Mouse (Mus musculus) intestine, postnatal 0 days (tissue): ENCODE data around the gene Ric1. TPM values are rescaled to one million over a fixed set of nuclear protein-coding genes. Genes with fewer than 3 reads are reported as not detected.

Experiments used
- ATAC-seq: fragments of 200-750 bp; cut with Nextera tagmentation; 2 replicates; pipeline ENCODE4 v1.8.0; 2017; ENCODE audit warnings: mild to moderate bottlenecking, moderate TSS enrichment, moderate library complexity
- H3K27ac ChIP-seq: fragments of 300-500 bp; sonication (generic); 2 replicates; pipeline ENCODE4 v1.5.1; 2014; ENCODE audit warnings: mild to moderate bottlenecking, low read depth, low read length, moderate library complexity
- H3K27me3 ChIP-seq: fragments of 300-500 bp; sonication (generic); replicated peaks from 2 replicates; pipeline ENCODE4 v1.6.1; 2014; ENCODE audit warnings: low read length, mixed read lengths; ENCODE audit not compliant: control insufficient read depth, insufficient read depth
- H3K36me3 ChIP-seq: fragments of 300-500 bp; sonication (generic); 2 replicates; pipeline ENCODE4 v1.6.1; 2014; ENCODE audit warnings: mild to moderate bottlenecking, moderate library complexity; ENCODE audit not compliant: control insufficient read depth, insufficient read depth
- H3K4me1 ChIP-seq: fragments of 300-500 bp; sonication (generic); replicated peaks from 2 replicates; pipeline ENCODE4 v1.6.1; 2014; ENCODE audit warnings: antibody characterized with exemption, low read length, mixed read lengths; ENCODE audit not compliant: control insufficient read depth, insufficient read depth
- H3K4me2 ChIP-seq: fragments of 300-500 bp; sonication (generic); replicated peaks from 2 replicates; pipeline ENCODE4 v1.6.1; 2014; ENCODE audit warnings: low read depth, mild to moderate bottlenecking, moderate library complexity
- H3K4me3 ChIP-seq: fragments of 300-500 bp; sonication (generic); 2 replicates; pipeline ENCODE4 v1.5.1; 2014; ENCODE audit warnings: low read depth, low read length
- H3K9ac ChIP-seq: fragments of 300-500 bp; sonication (generic); 2 replicates; pipeline ENCODE4 v1.6.1; 2014; ENCODE audit warnings: mild to moderate bottlenecking, low read depth, low read length
- H3K9me3 ChIP-seq: fragments of 300-500 bp; sonication (generic); 2 replicates; pipeline ENCODE4 v1.6.1; 2016; ENCODE audit warnings: mixed run types; ENCODE audit not compliant: control insufficient read depth
- CTCF ChIP-seq: sonication (generic); IDR thresholded peaks from 2 replicates; pipeline ENCODE4 v1.5.1; 2016; ENCODE audit warnings: low read depth, mild to moderate bottlenecking, control low read depth, antibody characterized with exemption, moderate library complexity
- WGBS: fragments of 180-500 bp; shearing (Covaris S2); extraction: QIAGEN DNeasy Blood & Tissue Kit; methylation state at CpG from one replicate; pipeline ENCODE4 v1.1.7; 2014; 5-methylcytosine and 5-hydroxymethylcytosine counted together
- polyA plus RNA-seq: library from polyadenylated mRNA; unstranded; fragments of >200 nt; fragmentation: Nextera tagmentation; extraction: Ambion mirVana; gene quantifications from 2 replicates; pipeline ENCODE4 v1.2.1, GENCODE M21; 2015

Gene Ric1
- polyA plus RNA-seq, 1 experiment from 2014 or later = 10.2 TPM

DNA sequence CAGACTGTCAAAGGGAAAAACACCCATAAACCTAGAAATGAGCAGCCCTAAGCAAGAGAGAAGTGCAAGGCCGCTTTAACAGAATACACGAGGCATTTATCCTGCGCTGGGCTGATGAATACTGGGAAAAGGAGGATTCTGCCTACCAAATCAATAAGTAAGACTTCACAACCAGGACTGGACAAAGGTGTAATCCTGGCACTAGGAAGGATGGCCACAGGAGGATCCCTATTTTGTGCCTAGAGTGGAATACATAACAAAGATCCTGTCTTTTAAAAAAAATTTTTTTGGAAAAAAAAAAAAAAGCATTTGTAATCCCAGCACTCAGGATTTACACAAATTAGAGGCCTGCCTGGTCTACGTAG lies 126.5 kb downstream of the Ric1 start:
- Histone ChIP-seq H3K36me3 (peaks cover 5% of the 10 kb centered on the region; the same call in 1 of the 2 replicates), H3K4me2 (peak overlapping the region; percentile 75), H3K9me3 (no peaks in the 10 kb centered on the region), H3K9ac (no peak overlapping the region), H3K27me3 (no peaks in the 10 kb centered on the region), H3K4me1 (no peaks in the 10 kb centered on the region), H3K27ac (no peak overlapping the region), H3K4me3 (peak overlapping the region; percentile 97)
- no peak for TF ChIP-seq CTCF
- WGBS = 41% methylated on average over 4 of the region's 4 CpGs
- no peak for ATAC-seq

DNA sequence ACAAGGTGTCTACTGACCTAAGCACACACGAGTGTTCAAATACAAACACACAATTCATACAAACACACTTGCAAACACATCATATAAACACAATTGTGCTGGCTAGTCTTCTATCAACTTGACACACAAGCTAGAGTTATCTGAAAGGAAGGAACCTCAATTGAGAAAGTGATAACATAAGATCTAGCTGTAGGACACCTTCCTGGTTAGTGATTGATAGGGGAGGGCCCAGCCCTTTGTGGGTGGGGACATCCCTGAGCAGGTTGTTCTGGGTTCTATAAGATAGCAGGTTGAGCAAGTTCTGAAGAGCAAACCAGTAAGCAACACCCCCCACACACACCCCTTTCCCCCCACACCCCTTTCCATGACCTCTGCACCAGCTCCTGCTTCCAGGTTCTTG lies 127.6 kb downstream of the Ric1 start:
- Histone ChIP-seq H3K4me2 (no peak overlapping the region), H3K27ac (no peak overlapping the region), H3K4me3 (no peak overlapping the region), H3K36me3 (peaks cover 4% of the 10 kb centered on the region; the same call in 1 of the 2 replicates), H3K4me1 (no peaks in the 10 kb centered on the region), H3K27me3 (no peaks in the 10 kb centered on the region), H3K9me3 (no peaks in the 10 kb centered on the region), H3K9ac (no peak overlapping the region)
- 78% methylated on average over 1 of the region's 1 CpGs for WGBS
- no peak for ATAC-seq
- TF ChIP-seq CTCF = no peak

DNA sequence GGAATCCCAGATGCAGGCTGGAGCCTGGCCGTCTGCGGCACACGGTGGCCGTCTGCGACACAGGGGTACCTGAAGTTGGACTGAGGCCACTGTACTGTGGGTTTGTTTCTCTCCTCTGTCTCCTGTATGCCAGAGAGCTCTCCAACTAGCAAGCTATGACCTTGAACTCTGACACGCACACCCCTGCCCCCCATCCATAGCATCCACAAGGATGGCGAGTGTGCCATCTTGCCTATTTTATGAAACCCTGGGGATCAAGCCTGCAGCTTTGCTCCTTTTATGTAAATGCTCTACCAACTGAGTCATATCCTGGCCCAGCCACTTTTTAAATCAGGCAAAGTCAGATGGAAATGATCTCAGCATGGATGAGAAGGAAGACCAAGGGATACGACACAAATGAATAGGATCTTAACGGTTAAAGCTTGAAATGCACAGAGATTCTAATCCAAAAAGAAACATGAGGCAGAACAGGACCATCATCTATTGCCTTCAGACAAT lies 131.7 kb downstream of the Ric1 start:
- no peaks in the 10 kb centered on the region for H3K36me3 ChIP-seq
- WGBS = 91% methylated on average over 9 of the region's 9 CpGs

DNA sequence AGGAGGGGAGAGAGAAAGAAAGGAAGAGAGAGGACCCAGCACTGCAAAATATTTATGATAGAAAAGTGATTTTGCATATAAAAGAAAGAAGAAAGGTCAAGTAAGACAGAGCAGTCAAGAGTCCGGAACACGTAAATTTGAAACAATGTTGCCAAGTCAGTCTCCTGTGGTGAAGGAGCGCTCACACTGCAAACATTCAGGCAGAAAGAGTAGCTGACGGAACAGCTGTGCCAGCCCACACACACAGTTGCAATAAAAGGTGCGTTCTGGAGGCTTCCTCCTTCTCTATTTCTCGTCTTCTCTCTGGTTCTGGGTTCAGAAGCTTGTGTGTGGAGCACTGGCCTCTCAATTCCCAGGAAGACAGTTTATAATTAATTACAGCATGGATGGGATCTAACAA lies 133.1 kb downstream of the Ric1 start:
- Histone ChIP-seq H3K9ac (no peak overlapping the region), H3K4me1 (no peaks in the 10 kb centered on the region), H3K27me3 (no peaks in the 10 kb centered on the region), H3K9me3 (no peaks in the 10 kb centered on the region), H3K4me3 (no peak overlapping the region), H3K36me3 (no peaks in the 10 kb centered on the region), H3K27ac (no peak overlapping the region), H3K4me2 (no peak overlapping the region)
- TF ChIP-seq CTCF = no peak
- no peak for ATAC-seq
- WGBS = 63% methylated on average over 6 of the region's 6 CpGs

More for the DNA sequence above, 131.7 kb downstream of the Ric1 start:
- no peak overlapping the region for H3K9ac ChIP-seq
- H3K27ac ChIP-seq = no peak overlapping the region
- no peak overlapping the region for H3K4me3 ChIP-seq
- H3K4me1 ChIP-seq = no peaks in the 10 kb centered on the region
- H3K27me3 ChIP-seq = no peaks in the 10 kb centered on the region
- H3K4me2 ChIP-seq = no peak overlapping the region
- ATAC-seq = no peak
- TF ChIP-seq CTCF = no peak
- no peaks in the 10 kb centered on the region for H3K9me3 ChIP-seq

DNA sequence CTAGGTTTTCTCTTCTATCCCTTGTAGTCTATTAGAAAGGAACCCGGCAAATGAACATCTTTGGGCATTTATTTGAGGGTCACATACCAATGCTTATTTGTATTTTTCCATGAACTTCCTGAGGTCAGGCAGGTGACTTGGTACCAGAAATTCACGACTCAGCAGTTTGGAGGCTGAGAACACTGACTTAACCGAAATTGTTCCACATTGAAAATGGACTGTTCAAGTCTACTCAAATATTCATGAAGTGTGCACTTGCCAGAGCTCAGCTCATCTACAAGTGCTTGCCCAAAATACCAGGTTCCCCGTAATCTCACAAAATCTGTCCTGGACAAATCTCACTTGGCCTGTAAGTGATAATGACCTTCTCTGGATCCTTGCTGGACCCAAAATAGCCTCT lies 133.9 kb downstream of the Ric1 start:
- Histone ChIP-seq H3K4me3 (no peak overlapping the region), H3K9me3 (no peaks in the 10 kb centered on the region), H3K36me3 (no peaks in the 10 kb centered on the region), H3K4me1 (no peaks in the 10 kb centered on the region), H3K9ac (no peak overlapping the region), H3K4me2 (no peak overlapping the region), H3K27ac (no peak overlapping the region), H3K27me3 (no peaks in the 10 kb centered on the region)
- no peak for ATAC-seq
- WGBS = 88% methylated on average over 4 of the region's 4 CpGs
- no peak for TF ChIP-seq CTCF

Other genes starting within 250 kb of the Ric1 start
- 48.4 and 50.0 TPM in 2 replicates for gene Insl6, start 196.9 kb upstream of the Ric1 start, polyA plus RNA-seq
- not detected in 2 replicates for gene Rln1, start 187.6 kb upstream of the Ric1 start, polyA plus RNA-seq
- gene Plgrkt, start 154.9 kb upstream of the Ric1 start, polyA plus RNA-seq = 147 TPM in 2 replicates
- gene Cd274, start 154.8 kb upstream of the Ric1 start, polyA plus RNA-seq = 0.30 TPM in 2 replicates
- 0.17 TPM in 1 of 2 replicates, not detected in the other for gene Pdcd1lg2, start 111.4 kb upstream of the Ric1 start, polyA plus RNA-seq
- 7.8 and 8.3 TPM in 2 replicates for gene Ermp1, start 126.1 kb downstream of the Ric1 start, polyA plus RNA-seq
- 2.7 and 2.9 TPM in 2 replicates for gene Mlana, start 175.5 kb downstream of the Ric1 start, polyA plus RNA-seq